Mouse (Mus musculus): ENCODE measurements around the gene Crnkl1.
"Not testable (repeated sequence)": the region's sequence is repeated elsewhere in the genome, so short reads cannot be mapped to it uniquely, and the experiment has no call there.

Crnkl1 gene

GRCm38 (mm10) chr2:145920941-145921650 is 13.7 kb downstream of the Crnkl1 start:
- no peak for DNase-seq (ENCODE audit: low read depth)

DNA sequence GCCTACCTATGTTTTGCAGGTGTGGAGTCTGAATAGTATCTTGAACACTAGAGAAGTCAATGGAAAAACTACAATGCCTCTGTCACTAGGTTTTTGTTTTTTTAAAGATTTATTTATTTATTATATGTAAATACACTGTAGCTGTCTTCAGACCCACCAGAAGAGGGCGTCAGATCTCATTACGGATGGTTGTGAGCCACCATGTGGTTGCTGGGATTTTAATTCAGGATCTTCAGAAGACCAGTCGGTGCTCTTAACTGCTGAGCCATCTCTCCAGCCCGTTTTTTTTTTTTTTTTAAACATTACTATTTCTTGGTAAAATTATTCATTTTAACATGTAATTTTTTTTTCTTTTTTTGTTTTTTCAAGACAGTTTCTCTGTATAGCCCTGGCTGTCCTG is 28.9 kb downstream of the Crnkl1 start:
- not testable (repeated sequence) for DNase-seq (ENCODE audit: low read depth)

DNA sequence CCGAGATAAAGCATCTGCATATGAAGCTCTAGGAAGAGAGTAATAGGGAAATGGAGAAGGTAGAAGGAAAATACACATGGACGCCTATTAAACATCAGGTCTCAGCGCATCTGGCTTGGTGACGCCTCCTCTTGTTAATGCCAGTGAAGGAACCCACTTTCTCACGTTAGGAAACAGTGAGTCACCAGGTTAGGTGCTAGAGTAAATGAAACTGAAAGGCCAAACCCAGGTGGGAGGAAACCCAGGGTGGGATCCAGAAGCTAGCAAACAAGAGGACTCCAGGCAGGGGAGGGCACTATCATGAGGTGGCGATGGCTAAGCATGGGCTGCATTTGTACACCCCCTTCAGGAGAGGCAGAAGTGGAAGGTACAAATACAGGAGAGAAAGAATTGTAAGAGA is 29.7 kb downstream of the Crnkl1 start:
- DNase-seq (ENCODE audit: low read depth), result no peak

DNA sequence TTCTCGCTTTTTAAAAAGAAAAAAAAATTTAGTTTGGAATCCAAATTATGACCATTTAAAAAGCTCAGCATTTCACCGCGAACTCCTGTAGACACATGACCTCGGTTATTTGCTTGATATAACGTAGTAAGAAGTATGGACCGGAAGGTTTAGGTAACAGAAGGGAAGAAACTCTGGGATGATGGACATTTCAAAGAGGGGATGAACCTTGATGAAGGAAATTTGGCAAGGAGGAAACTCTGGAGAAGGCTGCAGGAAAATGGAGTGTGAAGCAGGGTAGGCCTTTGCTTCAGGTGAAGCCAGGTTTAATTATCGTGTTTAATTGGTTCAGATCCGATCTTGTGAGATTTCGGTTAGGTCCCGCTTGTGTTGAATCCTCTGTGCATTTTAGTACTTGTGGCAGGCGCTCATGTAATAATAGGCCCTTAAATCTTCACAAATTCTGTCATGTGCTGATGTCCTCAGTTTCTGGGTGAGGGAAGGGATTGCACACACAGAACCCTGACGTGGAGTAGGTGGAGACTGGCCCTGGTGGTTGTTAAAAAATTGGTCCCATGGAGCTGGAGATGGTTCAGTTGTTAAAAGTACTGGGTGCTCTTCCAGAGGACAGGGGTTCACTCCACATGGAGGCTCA is 30.7 kb downstream of the Crnkl1 start:
- DNase-seq (ENCODE audit: low read depth), result no peak

DNA sequence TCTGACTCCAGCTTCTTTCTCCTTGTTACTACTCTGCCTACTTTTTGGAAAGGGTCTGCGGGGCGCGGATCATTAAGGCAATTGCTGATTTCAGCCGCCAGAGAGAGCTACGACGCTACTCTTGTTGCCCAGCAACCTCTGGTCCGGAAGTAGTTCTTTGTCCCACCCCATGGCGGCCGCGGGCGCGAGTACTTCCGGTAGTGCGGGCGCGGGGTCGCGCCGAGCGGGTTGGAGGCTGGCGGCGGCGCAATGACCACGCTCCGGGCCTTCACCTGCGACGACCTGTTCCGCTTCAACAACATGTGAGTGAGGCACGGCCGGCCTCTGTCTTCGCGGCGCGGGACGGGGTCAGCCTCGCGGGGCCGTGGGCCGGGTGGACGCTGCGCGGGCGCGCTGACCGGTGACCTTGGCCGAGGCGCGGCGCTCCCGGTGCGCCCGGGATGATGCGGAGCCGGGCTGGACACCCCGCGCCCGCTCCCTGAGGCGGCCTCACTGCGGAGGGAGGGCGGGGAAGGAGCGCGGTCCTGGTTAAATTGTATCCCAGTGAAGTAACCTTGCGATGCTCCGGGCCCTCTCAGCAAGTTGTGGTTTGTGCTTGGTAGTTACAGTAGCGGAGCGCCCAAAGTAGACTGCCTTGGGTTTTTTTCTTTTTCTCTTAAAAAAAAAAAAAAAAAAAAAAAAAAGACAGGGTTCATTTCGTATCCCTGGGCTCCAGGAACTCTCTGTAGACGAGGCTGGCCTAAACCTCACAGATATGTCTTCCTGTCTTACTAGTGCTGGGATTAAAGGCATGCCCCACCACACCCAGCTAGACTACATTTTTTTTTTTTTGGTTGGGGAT is 31.5 kb downstream of the Crnkl1 start:
- peak; percentile 79 for DNase-seq (ENCODE audit: low read depth)

- no peak for DNase-seq (ENCODE audit: low read depth)
Observed at GRCm38 (mm10) chr2:145901861-145902260, 33.0 kb downstream of the Crnkl1 start, which contains the start of gene Naa20. Naa20 (plus strand) TSS chr2:145902099.

GRCm38 (mm10) chr2:145900318-145900717 is 34.5 kb downstream of the Crnkl1 start:
- not testable (repeated sequence) for DNase-seq (ENCODE audit: low read depth)

DNA sequence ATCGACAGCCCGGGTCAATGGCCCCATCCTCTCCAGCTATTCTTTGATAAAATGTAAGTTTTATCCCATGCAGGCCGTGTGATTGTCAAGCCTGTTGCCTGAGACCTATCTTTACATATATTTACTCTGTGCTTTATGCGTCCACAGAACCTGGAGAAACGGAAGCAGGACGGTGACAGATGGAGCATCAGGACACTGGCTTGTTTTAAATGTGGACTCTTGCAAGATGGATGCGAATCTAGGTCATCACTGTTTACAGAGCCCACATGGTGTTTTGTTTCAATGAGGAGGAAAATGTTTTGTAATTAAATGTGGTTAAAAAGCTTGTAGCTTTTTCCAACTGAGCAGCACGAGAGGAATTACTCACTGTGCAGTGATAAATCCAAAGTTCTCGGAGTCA is 36.7 kb downstream of the Crnkl1 start:
- DNase-seq (ENCODE audit: low read depth), result no peak

DNA sequence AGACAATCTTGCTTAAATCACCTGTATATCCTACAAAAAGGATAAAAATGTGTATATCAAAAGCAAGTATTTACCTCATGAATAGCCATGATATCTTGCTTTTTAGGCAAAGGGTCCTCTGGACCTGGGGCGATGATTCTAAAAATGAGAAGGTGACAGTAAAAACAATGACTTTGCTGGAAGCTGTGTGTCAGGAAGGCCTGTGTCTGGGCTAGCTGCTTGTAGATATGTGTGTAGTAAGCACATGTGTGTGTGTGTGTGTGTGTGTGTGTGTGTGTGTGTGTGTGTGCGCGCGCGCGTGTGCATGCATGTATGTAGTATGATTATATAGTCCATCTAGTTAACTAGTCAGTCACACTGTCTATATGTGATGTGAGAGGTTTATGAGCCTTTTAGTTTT is 41.1 kb downstream of the Crnkl1 start:
- no peak for DNase-seq (ENCODE audit: low read depth)

DNA sequence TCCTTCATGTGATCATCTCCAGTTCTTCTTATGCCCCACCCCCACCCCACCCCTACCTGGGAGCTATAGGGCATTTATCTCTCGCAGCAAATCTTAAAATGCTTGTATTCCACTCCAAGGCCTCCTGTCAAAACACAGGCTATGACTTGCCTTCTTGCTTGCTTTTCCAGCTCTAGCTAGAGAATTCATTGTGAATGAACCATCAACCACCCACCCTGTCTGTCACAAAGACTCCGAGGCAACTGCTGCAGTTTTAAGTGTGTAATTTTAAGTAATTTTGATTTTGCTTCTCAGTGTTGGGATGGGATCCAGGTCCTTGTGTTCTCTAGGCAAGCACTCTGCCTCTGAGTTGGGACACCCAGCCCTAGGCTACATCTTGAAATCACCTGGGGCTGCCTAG is 44.2 kb downstream of the Crnkl1 start:
- no peak for DNase-seq (ENCODE audit: low read depth)

- no peak for DNase-seq (ENCODE audit: low read depth)
Observed at GRCm38 (mm10) chr2:145888766-145889480, 45.9 kb downstream of the Crnkl1 start.

DNA sequence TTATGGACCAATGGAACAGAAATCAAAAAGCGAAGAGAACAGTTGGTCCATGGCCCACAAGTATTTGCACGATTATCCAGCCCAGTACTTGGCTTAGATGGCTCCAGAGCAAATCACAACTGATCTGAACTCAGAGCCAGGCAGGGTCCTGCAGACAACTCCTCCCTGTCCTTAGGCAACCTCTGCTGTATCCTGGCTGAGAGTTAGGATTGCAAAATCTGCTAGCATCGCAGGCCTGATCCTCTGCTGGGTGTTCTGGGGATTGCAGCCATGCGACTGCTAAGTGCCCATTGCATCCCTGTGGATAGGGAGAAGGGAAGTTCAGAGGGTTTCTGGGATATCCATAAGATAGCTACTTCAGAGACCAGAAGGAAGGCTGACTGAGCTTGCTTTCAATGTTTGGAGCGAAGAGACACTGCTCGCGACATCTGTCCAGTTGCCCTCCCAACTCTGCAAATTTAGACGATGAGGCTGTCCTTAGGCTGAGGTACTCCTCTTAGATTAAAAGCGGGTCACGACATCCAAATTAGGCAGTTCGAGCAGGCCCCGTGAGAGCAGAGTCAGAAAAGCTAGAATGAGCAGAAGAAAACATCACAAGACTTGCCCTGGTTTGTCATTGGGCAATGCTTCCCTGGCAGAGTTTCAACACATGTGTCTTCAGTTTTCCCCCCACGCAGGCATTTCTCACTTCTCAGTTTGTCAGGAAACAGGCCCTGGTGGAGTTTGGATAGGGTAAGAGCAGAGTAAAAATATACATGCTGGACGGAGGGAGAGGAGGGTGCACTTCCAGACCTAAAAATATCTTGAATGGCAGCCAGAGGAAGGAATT is 46.7 kb downstream of the Crnkl1 start:
- DNase-seq (ENCODE audit: low read depth), result no peak

- DNase-seq (ENCODE audit: low read depth), result no peak
Observed at GRCm38 (mm10) chr2:145884913-145885785, 49.7 kb downstream of the Crnkl1 start.

DNA sequence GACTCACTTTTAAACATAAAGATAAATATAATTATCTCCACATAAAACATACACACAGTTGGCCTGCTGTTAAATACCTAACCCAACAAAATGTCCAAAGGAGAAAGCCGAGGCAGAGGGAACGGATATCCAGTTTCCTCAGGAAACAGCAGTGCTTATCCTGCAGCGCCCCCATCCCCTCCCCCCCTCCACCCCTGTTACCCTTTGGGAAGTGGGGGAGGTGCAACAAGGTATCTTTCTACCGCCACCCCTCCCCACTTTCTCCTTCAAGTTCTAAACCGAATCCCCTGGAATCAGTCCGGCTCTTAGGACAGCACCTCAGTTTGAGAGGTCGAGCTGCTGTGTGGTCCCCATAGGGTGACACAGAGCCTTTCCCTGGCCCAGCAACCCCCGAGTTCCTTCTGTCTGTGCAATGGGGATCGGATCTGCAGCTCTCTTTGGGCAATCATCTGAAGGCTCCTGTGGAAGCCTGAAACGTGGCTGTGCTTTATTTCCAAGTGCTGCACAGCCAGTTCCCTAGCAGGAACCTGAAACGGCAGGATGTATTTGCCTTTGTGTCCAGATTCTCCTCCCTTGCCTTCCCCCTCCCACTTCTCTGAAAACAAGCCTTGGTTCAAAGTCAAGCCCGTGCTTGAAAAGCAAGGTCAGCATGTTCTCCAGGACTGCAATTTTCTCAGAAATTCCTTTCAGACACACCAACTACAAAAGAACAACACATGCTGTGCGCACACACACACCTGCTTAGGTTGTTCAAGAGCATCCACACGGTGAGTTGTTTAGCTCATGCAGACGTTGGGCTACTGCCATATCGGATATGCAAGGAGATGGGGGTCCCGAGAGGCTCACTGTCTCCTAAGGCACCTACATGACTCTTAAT is 50.5 kb downstream of the Crnkl1 start:
- DNase-seq (ENCODE audit: low read depth), result no peak

GRCm38 (mm10) chr2:145882398-145882797 is 52.4 kb downstream of the Crnkl1 start:
- no peak for DNase-seq (ENCODE audit: low read depth)

GRCm38 (mm10) chr2:145881932-145882331 is 52.9 kb downstream of the Crnkl1 start:
- no peak for DNase-seq (ENCODE audit: low read depth)

DNA sequence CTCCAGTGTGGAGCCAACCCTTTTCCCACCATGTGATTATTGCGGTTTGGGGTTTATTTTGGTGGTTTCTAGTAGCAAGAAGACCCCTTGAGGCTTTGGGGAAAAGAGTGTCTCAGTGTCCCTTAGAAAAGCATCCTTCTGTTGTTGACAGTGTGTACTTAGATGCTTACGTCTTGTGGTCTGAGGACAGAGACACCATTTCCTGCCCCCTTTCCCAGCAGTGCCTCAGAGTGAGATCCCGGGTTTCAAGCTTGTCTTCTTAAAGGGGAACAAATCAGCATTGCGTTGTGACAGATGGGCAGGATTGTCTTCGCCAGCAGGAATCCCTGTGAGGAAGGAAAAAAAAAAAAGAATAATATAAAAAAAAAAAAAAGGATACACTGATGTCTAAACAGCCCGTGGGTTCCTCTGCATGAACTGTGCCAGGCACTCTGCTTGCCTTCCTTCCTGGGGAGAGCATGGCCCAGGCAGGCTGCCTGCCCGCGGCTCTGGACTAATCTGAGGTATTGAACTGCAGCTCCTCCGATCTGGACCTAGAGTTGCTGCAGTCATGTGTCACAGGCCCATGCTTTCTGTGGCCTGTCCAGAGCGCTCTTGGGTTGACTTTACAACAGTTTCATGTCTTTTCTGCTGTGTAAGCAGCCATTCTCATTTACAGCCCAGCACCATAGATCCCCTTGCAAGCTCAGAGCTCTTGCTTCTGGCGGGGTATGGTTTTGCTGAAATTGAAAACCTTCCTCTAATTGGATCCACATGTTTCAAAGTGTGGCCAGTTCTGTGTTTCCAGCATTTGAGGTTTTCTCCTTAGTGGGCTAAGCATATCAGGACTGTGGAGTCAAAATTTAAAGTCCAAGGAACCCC is 53.7 kb downstream of the Crnkl1 start:
- no peak for DNase-seq (ENCODE audit: low read depth)

- DNase-seq (ENCODE audit: low read depth), result no peak
Observed at GRCm38 (mm10) chr2:145877191-145877590, 57.6 kb downstream of the Crnkl1 start.

All from c-Kit-positive CD71-negative TER-119-negative erythroid progenitor cells, embryonic 14.5 days (primary cell).